10 mouse cellular contexts compared by ENCODE assay signal in the genomic region with DNA sequence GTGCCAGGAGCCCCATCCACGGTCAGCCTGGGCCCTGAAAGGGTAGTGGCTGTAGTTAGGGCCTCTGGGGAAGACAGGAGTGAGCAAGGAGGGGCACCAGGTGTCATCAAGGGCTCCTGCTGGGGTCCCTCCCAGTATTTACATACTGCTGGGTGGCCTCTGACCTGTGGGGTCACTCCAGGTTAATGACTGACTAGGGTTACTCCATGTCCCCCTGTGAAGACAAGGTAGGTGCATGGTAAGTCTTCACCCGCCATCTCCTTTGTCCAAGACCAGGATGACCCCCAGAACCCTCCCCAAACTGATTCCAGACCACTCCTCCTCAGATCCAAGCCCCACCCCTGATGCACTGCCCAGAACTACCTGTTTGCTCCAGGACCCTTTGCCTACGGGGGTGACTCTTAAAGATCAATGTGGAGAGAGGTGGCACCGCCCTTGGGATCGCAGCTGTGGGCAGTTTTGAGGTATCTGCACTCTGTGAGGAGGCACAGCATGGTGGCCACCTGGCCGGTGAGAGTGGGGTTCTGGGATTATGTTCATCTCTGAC. TPM values are rescaled to one million over a fixed set of nuclear protein-coding genes. Genes with fewer than 3 reads are reported as not detected.
DNase-seq lines count a peak whose midpoint lies in the region; ATAC-seq and TF ChIP-seq lines count a peak whose summit lies in the region.
"Had no signal": no experiment of that assay in that cellular context is flagged by ENCODE, and none has a peak within 500 bp of the region (broad histone marks: within the 10 kb centered on the region; RNA-seq: fewer than 3 reads in every experiment).

Gdf15 (minus strand) TSS at position 111 of the 547 bp plus-strand sequence.

- WGBS in kidney, postnatal 0 days, result 83% methylated on average over 6 of the region's 6 CpGs
- 72% methylated on average over 6 of the region's 6 CpGs for WGBS in embryonic facial prominence, embryonic 10.5 days
- 62% methylated on average over 6 of the region's 6 CpGs for WGBS in liver, postnatal 0 days (ENCODE audit: insufficient replicate concordance)

- H3K4me3 ChIP-seq in gastrocnemius, adult 2 months, result peak within 1 kb of the TSS; percentile 37; the same call in 1 of the 2 replicates
- 0 out of 2 replicates have a peak within 1 kb of the TSS, but pooled peaks have one; percentile 14 for H3K4me3 ChIP-seq in kidney, postnatal 0 days (replicated peaks; ENCODE audit: low read depth, low read length)
- peak within 1 kb of the TSS; percentile 16; the same call in 1 of the 2 replicates for H3K4me3 ChIP-seq in embryonic facial prominence, embryonic 10.5 days
- H3K4me3 ChIP-seq in liver, postnatal 0 days (ENCODE audit: low read depth, low read length), result peak within 1 kb of the TSS; percentile 50

- peak within 1 kb of the TSS; percentile 68 for H3K4me2 ChIP-seq in kidney, postnatal 0 days (ENCODE audit: low read length)
- H3K4me2 ChIP-seq in liver, postnatal 0 days (ENCODE audit: low read depth, low read length), result peak within 1 kb of the TSS; percentile 81

- no peaks in the 10 kb centered on the region for H3K9me3 ChIP-seq in kidney, postnatal 0 days (replicated peaks; ENCODE audit: low read length)
- H3K9me3 ChIP-seq in embryonic facial prominence, embryonic 10.5 days, result no peaks in the 10 kb centered on the region
- no peaks in the 10 kb centered on the region for H3K9me3 ChIP-seq in liver, postnatal 0 days (ENCODE audit: low read length)

- no peak for ATAC-seq in kidney, postnatal 0 days (replicated peaks; ENCODE audit: low FRiP score, low read depth)
- no peak for ATAC-seq in liver, postnatal 0 days

- no peak for DNase-seq in gastrocnemius, adult 2 months
- no peak for DNase-seq in gastrocnemius, postnatal 14 days
- DNase-seq in kidney, postnatal 0 days (ENCODE audit: low spot score), result no peak
- no peak for DNase-seq in kidney, postnatal 25 days
- DNase-seq in embryonic facial prominence, embryonic 10.5 days (ENCODE audit: low spot score), result no peak
- no peak for DNase-seq in liver, postnatal 0 days
- DNase-seq in retina, postnatal 1 day, result no peak
- DNase-seq in right cerebral cortex, adult 2 months (ENCODE audit: low spot score in 2 of 2), result no peak
- DNase-seq: adrenal gland, postnatal 10 days had no signal

- H3K36me3 ChIP-seq in kidney, postnatal 0 days (ENCODE audit: insufficient read depth, low read length), result no peaks in the 10 kb centered on the region
- H3K36me3 ChIP-seq in embryonic facial prominence, embryonic 10.5 days (replicated peaks), result no peaks in the 10 kb centered on the region
- no peaks in the 10 kb centered on the region for H3K36me3 ChIP-seq in liver, postnatal 0 days (replicated peaks; ENCODE audit: insufficient read depth, low read length)

- no peak for TF ChIP-seq CTCF in gastrocnemius, adult 2 months (IDR thresholded peaks at IDR 0.05)
- no peak for TF ChIP-seq CTCF in kidney, postnatal 0 days (IDR thresholded peaks at IDR 0.05; ENCODE audit: low read depth)
- no peak for TF ChIP-seq CTCF in liver, postnatal 0 days (IDR thresholded peaks at IDR 0.05; ENCODE audit: low read depth)

- intact Hi-C loops in gastrocnemius, adult 2 months (cut with DNase I), result no loop called here
- intact Hi-C loops in gastrocnemius, postnatal 14 days (cut with DNase I; ENCODE audit: low total_unique reads), result no loop called here

- TF ChIP-seq EP300 in liver, postnatal 0 days (IDR thresholded peaks at IDR 0.05; ENCODE audit: low read depth), result no peak

- H3K4me1 ChIP-seq in kidney, postnatal 0 days (replicated peaks; ENCODE audit: insufficient read depth, low read length), result peaks cover 29% of the 10 kb centered on the region
- H3K4me1 ChIP-seq in embryonic facial prominence, embryonic 10.5 days, result peaks cover 53% of the 10 kb centered on the region
- H3K4me1 ChIP-seq in liver, postnatal 0 days (ENCODE audit: insufficient read depth), result peaks cover 56% of the 10 kb centered on the region

- no peak within 1 kb of the TSS for H3K9ac ChIP-seq in kidney, postnatal 0 days (ENCODE audit: low read depth, low read length)
- H3K9ac ChIP-seq in liver, postnatal 0 days (replicated peaks), result peak within 1 kb of the TSS; percentile 45

- H3K27me3 ChIP-seq in kidney, postnatal 0 days (ENCODE audit: insufficient read depth, low read length), result no peaks in the 10 kb centered on the region
- H3K27me3 ChIP-seq in embryonic facial prominence, embryonic 10.5 days (replicated peaks; ENCODE audit: low read depth, poor library complexity, severe bottlenecking), result peaks cover 37% of the 10 kb centered on the region
- H3K27me3 ChIP-seq in liver, postnatal 0 days (ENCODE audit: insufficient read depth, low read length), result no peaks in the 10 kb centered on the region

- H3K27ac ChIP-seq in gastrocnemius, adult 2 months, result peak within 1 kb of the TSS; percentile 90
- H3K27ac ChIP-seq in kidney, postnatal 0 days, result peak within 1 kb of the TSS; percentile 54; the same call in 1 of the 2 replicates
- H3K27ac ChIP-seq in embryonic facial prominence, embryonic 10.5 days (replicated peaks), result no peak within 1 kb of the TSS; the same call in 1 of the 2 replicates
- H3K27ac ChIP-seq in liver, postnatal 0 days (ENCODE audit: low read depth), result peak within 1 kb of the TSS; percentile 89

RNA-seq across cellular contexts. Expression of gene Gdf15, which starts in this region (rescaled TPM):
- under 1 TPM in 1 of 2 experiments, not detected in 1; 0.28 TPM for total RNA-seq in gastrocnemius, adult 2 months (2021)
- total RNA-seq in gastrocnemius, postnatal 14 days (2021), result not detected
- polyA plus RNA-seq in kidney, postnatal 0 days (2015; fragmentation: Nextera tagmentation; extraction: Ambion mirVana), result 3.0 and 3.2 TPM in 2 replicates
- polyA plus RNA-seq in embryonic facial prominence, embryonic 10.5 days (2016; fragmentation: Nextera tagmentation; extraction: Ambion mirVana), result 0.14 TPM in 1 of 2 replicates, not detected in the other
- 2.1 and 2.3 TPM in 2 replicates for polyA plus RNA-seq in liver, postnatal 0 days (2015; fragmentation: Nextera tagmentation; extraction: Ambion mirVana)
- total RNA-seq: left cerebral cortex, postnatal 25 days had no signal
